Comparison of ENCODE assay signal across 14 mouse cellular contexts in the genomic region with DNA sequence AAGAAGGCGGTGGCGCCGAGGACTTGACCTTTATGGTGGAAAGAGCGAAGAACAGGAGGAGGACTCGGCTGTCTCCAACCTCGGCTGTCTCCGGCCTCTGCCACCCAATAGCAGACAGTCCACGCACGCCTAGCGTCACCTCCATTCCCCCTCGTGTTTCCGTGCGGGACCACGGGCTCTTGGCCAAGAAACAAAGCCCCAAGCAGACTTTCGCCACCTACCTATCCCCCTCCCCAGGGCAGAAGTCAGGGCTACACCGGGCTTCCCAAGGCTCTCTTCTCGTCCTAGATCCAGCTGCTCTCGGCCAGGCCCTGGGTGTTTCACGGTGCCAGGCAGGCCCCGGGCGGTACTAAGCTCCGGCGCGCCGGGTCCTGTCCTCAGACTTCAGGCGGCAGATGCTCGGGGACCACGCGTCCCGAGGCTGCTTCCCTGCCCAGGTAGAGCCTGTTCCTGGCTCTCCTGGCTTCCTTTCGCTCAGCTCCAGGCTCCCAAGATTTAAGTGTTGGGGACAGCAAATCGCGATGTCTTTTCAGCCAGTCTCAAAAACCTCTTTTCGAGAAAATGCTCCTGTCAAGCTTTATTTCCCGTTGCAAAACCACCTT. TPM values are rescaled to one million over a fixed set of nuclear protein-coding genes. Genes with fewer than 3 reads are reported as not detected.
DNase-seq lines count a peak whose midpoint lies in the region; ATAC-seq and TF ChIP-seq lines count a peak whose summit lies in the region.
"Had no signal": no experiment of that assay in that cellular context is flagged by ENCODE, and none has a peak within 500 bp of the region (broad histone marks: within the 10 kb centered on the region; RNA-seq: fewer than 3 reads in every experiment).

No protein-coding gene starts in this region.

- peak; percentile 4 for DNase-seq in kidney, adult 2 months
- DNase-seq in kidney, adult 9 months: no peak
- peak; percentile 70 for DNase-seq in ZHBTc4 (ENCODE audit: low read depth, low spot score)
- no peak for DNase-seq in limb, embryonic 14.5 days (ENCODE audit: low spot score)
- DNase-seq in left cerebral cortex, postnatal 10 days (ENCODE audit: extremely low spot score in 1 of 2, low spot score in 2 of 2): no peak
- DNase-seq: cerebellum, adult 2 months; thymus, adult 18-20 months had no signal

- H3K9ac ChIP-seq in limb, embryonic 14.5 days (ENCODE audit: low read depth, low read length, severe bottlenecking): peak overlapping the region; percentile 92
- H3K9ac ChIP-seq: embryonic facial prominence, embryonic 13.5 days; hindbrain, embryonic 15.5 days had no signal

- peaks cover 20% of the 10 kb centered on the region for H3K79me3 ChIP-seq in C2C12 (ENCODE audit: low read depth)

- no peak overlapping the region for H3K27ac ChIP-seq in kidney, adult 2 months (ENCODE audit: insufficient read depth, low read depth, low read length)
- H3K27ac ChIP-seq in limb, embryonic 14.5 days (replicated peaks; ENCODE audit: low read depth, low read length): peak overlapping the region; percentile 96
- H3K27ac ChIP-seq: embryonic facial prominence, embryonic 13.5 days; hindbrain, embryonic 15.5 days had no signal

- peaks cover 5% of the 10 kb centered on the region; the same call in 1 of the 2 replicates for H3K27me3 ChIP-seq in kidney, adult 2 months (replicated peaks; ENCODE audit: control insufficient read depth, insufficient read depth, low read length)
- H3K27me3 ChIP-seq in C2C12 (ENCODE audit: control insufficient read depth, insufficient read depth, insufficient read length): no peaks in the 10 kb centered on the region
- peaks cover 4% of the 10 kb centered on the region; the same call in 1 of the 2 replicates for H3K27me3 ChIP-seq in limb, embryonic 14.5 days (ENCODE audit: control insufficient read depth, insufficient read depth, low read length)

- H3K4me1 ChIP-seq in kidney, adult 2 months (ENCODE audit: control insufficient read depth, insufficient read depth, low read length): no peaks in the 10 kb centered on the region
- H3K4me1 ChIP-seq in limb, embryonic 14.5 days (ENCODE audit: control insufficient read depth, insufficient read depth, low read length): peaks cover 24% of the 10 kb centered on the region
- H3K4me1 ChIP-seq: hindbrain, embryonic 15.5 days had no signal

- WGBS in kidney, adult 2 months: 42% methylated on average over 35 of the region's 35 CpGs
- WGBS in limb, embryonic 14.5 days: 1% methylated on average over 35 of the region's 35 CpGs

- ATAC-seq in limb, embryonic 14.5 days (ENCODE audit: low FRiP score, low read depth): peak; percentile 4; the same call in 1 of the 2 replicates
- ATAC-seq in cerebellum, adult (ENCODE audit: insufficient number of reproducible peaks, low FRiP score, low TSS enrichment): no peak
- ATAC-seq in monocyte, adult 5-6 weeks (replicated peaks; ENCODE audit: insufficient number of reproducible peaks, low FRiP score, low TSS enrichment, poor library complexity, severe bottlenecking): no peak
- ATAC-seq: lung, postnatal 0 days had no signal

- no peak for TF ChIP-seq CTCF in kidney, adult 2 months (conservative IDR thresholded peaks at IDR 0.05; ENCODE audit: insufficient read depth, insufficient read length, low read depth, low read length)
- no peak for TF ChIP-seq CTCF in C2C12 (IDR thresholded peaks at IDR 0.05; ENCODE audit: control insufficient read depth, insufficient read depth, insufficient read length)

- no peaks in the 10 kb centered on the region for H3K36me3 ChIP-seq in kidney, adult 2 months (ENCODE audit: control insufficient read depth, insufficient read depth, low read length)
- H3K36me3 ChIP-seq in C2C12 (ENCODE audit: control insufficient read depth, insufficient read depth): peaks cover 13% of the 10 kb centered on the region
- peaks cover 45% of the 10 kb centered on the region for H3K36me3 ChIP-seq in limb, embryonic 14.5 days (ENCODE audit: control insufficient read depth, insufficient read depth, low read length)
- H3K36me3 ChIP-seq: embryonic facial prominence, embryonic 13.5 days; hindbrain, embryonic 15.5 days had no signal

- intact Hi-C loops in left cerebral cortex, postnatal 10 days (cut with DNase I): loop anchor here (10.0 kb wide), 1 partner anchor 892 kb away; no protein-coding TSS in a partner anchor

- H3K9me3 ChIP-seq in limb, embryonic 14.5 days (ENCODE audit: control insufficient read depth, low read length): no peaks in the 10 kb centered on the region
- H3K9me3 ChIP-seq: embryonic facial prominence, embryonic 13.5 days; hindbrain, embryonic 15.5 days had no signal

- H3K4me3 ChIP-seq in kidney, adult 2 months (ENCODE audit: insufficient read depth, low read depth, low read length): no peak overlapping the region
- H3K4me3 ChIP-seq in C2C12 (ENCODE audit: insufficient read depth, poor library complexity, severe bottlenecking): peak overlapping the region; percentile 11
- H3K4me3 ChIP-seq in limb, embryonic 14.5 days (replicated peaks; ENCODE audit: low read length): peak overlapping the region; percentile 76
- H3K4me3 ChIP-seq: hindbrain, embryonic 15.5 days had no signal

- no peak for TF ChIP-seq POLR2A in kidney, adult 2 months (IDR thresholded peaks at IDR 0.05; ENCODE audit: low read depth, low read length)
- TF ChIP-seq POLR2A in limb, embryonic 14.5 days (IDR thresholded peaks at IDR 0.05; ENCODE audit: borderline replicate concordance, extremely low read depth, insufficient read depth, insufficient read length): peak; percentile 12; the same call in 1 of the 2 replicates

- peaks cover 41% of the 10 kb centered on the region for H3K79me2 ChIP-seq in C2C12 (ENCODE audit: control insufficient read depth, insufficient read depth)

- H3K4me2 ChIP-seq in limb, embryonic 14.5 days (replicated peaks; ENCODE audit: low read depth, low read length, severe bottlenecking): peak overlapping the region; percentile 96
- H3K4me2 ChIP-seq: hindbrain, embryonic 15.5 days had no signal

- peak overlapping the region; percentile 73 for H3ac ChIP-seq in C2C12 (ENCODE audit: control insufficient read depth, insufficient read length, low read depth)

TF ChIP-seq in C2C12, 6 proteins besides CTCF, POLR2A, EP300 and RAD21:
- TF ChIP-seq MYOD1 (IDR thresholded peaks at IDR 0.05; ENCODE audit: control insufficient read depth, insufficient read length, low read depth): no peak
- no peak for TF ChIP-seq MYOG (IDR thresholded peaks at IDR 0.05; ENCODE audit: control insufficient read depth, extremely low read depth, insufficient read length)
- TF ChIP-seq MAX (IDR thresholded peaks at IDR 0.05): no peak
- no peak for TF ChIP-seq FOSL1 (IDR thresholded peaks at IDR 0.05; ENCODE audit: insufficient read depth, low read length, poor library complexity, severe bottlenecking)
- no peak for TF ChIP-seq CEBPB (IDR thresholded peaks at IDR 0.05; ENCODE audit: low read depth)
- no peak for TF ChIP-seq USF1 (IDR thresholded peaks at IDR 0.05; ENCODE audit: low read depth)

RNA-seq across cellular contexts. Expression of a gene that starts 7.3 kb away (rescaled TPM):
- polyA plus RNA-seq in kidney, adult 2 months (2012; rRNA removed): 3.7 TPM in 2 replicates
- polyA plus RNA-seq in C2C12 (2012; fragmentation: generic; extraction: Trizol): 19.2 TPM
- 32.6 and 41.2 TPM in 2 replicates for polyA plus RNA-seq in limb, embryonic 14.5 days (2012; rRNA removed)
- polyA plus RNA-seq in limb, embryonic 14.5 days (2014; fragmentation: Nextera tagmentation; extraction: Ambion mirVana): 31.1 and 39.0 TPM in 2 replicates
- total RNA-seq in left cerebral cortex, postnatal 10 days (2021): not detected
- total RNA-seq in monocyte, adult 5-6 weeks (2017): not detected in 3 replicates
- polyA plus RNA-seq: cerebellum, adult 2 months; embryonic facial prominence, embryonic 13.5 days; hindbrain, embryonic 15.5 days; lung, postnatal 0 days; small intestine, adult 2 months had no signal

RNA-seq across cellular contexts. Expression of a gene that starts 7.8 kb away (rescaled TPM):
- polyA plus RNA-seq in kidney, adult 2 months (2012; rRNA removed): not detected in 2 replicates
- polyA plus RNA-seq in C2C12 (2012; fragmentation: generic; extraction: Trizol): 0.77 TPM
- 26.0 and 37.6 TPM in 2 replicates for polyA plus RNA-seq in limb, embryonic 14.5 days (2012; rRNA removed)
- 16.0 and 24.1 TPM in 2 replicates for polyA plus RNA-seq in limb, embryonic 14.5 days (2014; fragmentation: Nextera tagmentation; extraction: Ambion mirVana)
- not detected for total RNA-seq in left cerebral cortex, postnatal 10 days (2021)
- total RNA-seq in monocyte, adult 5-6 weeks (2017): not detected in 3 replicates
- polyA plus RNA-seq: cerebellum, adult 2 months; embryonic facial prominence, embryonic 13.5 days; hindbrain, embryonic 15.5 days; lung, postnatal 0 days; small intestine, adult 2 months had no signal

RNA-seq across cellular contexts. Expression of a gene that starts 12.2 kb away (rescaled TPM):
- 34.0 and 34.4 TPM in 2 replicates for polyA plus RNA-seq in kidney, adult 2 months (2012; rRNA removed)
- polyA plus RNA-seq in C2C12 (2012; fragmentation: generic; extraction: Trizol): 19.8 TPM
- 111 and 136 TPM in 2 replicates for polyA plus RNA-seq in limb, embryonic 14.5 days (2012; rRNA removed)
- polyA plus RNA-seq in limb, embryonic 14.5 days (2014; fragmentation: Nextera tagmentation; extraction: Ambion mirVana): 117 and 149 TPM in 2 replicates
- total RNA-seq in left cerebral cortex, postnatal 10 days (2021): not detected
- 2.5 TPM in 1 of 3 replicates, not detected in the others for total RNA-seq in monocyte, adult 5-6 weeks (2017)
- polyA plus RNA-seq: cerebellum, adult 2 months; lung, postnatal 0 days; small intestine, adult 2 months had no signal

RNA-seq across cellular contexts. Expression of a gene that starts 22.0 kb away (rescaled TPM):
- 36.0 and 63.1 TPM in 2 replicates for polyA plus RNA-seq in kidney, adult 2 months (2012; rRNA removed)
- polyA plus RNA-seq in C2C12 (2012; fragmentation: generic; extraction: Trizol): 19.3 TPM
- 107 and 134 TPM in 2 replicates for polyA plus RNA-seq in limb, embryonic 14.5 days (2012; rRNA removed)
- polyA plus RNA-seq in limb, embryonic 14.5 days (2014; fragmentation: Nextera tagmentation; extraction: Ambion mirVana): 39.0 and 45.2 TPM in 2 replicates
- total RNA-seq in left cerebral cortex, postnatal 10 days (2021): not detected
- total RNA-seq in monocyte, adult 5-6 weeks (2017): 0.29 TPM in 1 of 3 replicates, not detected in the others
- polyA plus RNA-seq: cerebellum, adult 2 months; embryonic facial prominence, embryonic 13.5 days; small intestine, adult 2 months had no signal

RNA-seq across cellular contexts. Expression of a gene that starts 31.2 kb away (rescaled TPM):
- polyA plus RNA-seq in kidney, adult 2 months (2012; rRNA removed): 44.1 and 45.9 TPM in 2 replicates
- polyA plus RNA-seq in C2C12 (2012; fragmentation: generic; extraction: Trizol): 7.5 TPM
- 15.8 and 17.0 TPM in 2 replicates for polyA plus RNA-seq in limb, embryonic 14.5 days (2012; rRNA removed)
- 8.9 and 10.1 TPM in 2 replicates for polyA plus RNA-seq in limb, embryonic 14.5 days (2014; fragmentation: Nextera tagmentation; extraction: Ambion mirVana)
- not detected for total RNA-seq in left cerebral cortex, postnatal 10 days (2021)
- not detected in 3 replicates for total RNA-seq in monocyte, adult 5-6 weeks (2017)
- polyA plus RNA-seq: embryonic facial prominence, embryonic 13.5 days had no signal

Comparison
In these comparisons a context has a peak if more than half of its experiments do, and no peak if none do; other contexts are left out.
1. DNase-seq: peak in kidney, adult 2 months (single experiment) and ZHBTc4 (single experiment); none in kidney, adult 9 months (single experiment), limb, embryonic 14.5 days (single experiment) and left cerebral cortex, postnatal 10 days (0 of 2).